Mouse (Mus musculus) gastrocnemius, adult 2 months (tissue): Measurements from ENCODE around the gene 4930442H23Rik. TPM values are rescaled to one million over a fixed set of nuclear protein-coding genes. Genes with fewer than 3 reads are reported as not detected.
"Not testable (repeated sequence)": the region's sequence is repeated elsewhere in the genome, so short reads cannot be mapped to it uniquely, and the experiment has no call there.

ENCODE experiments used
- DNase-seq: peaks from one replicate; pipeline ENCODE4 v3.0.0; 2022
- H3K27ac ChIP-seq: fragments of 200-600 bp; 2 replicates; pipeline ENCODE4 v1.8.1; 2022; ENCODE audit warnings: mild to moderate bottlenecking
- H3K4me3 ChIP-seq: fragments of 200-600 bp; 2 replicates; pipeline ENCODE4 v1.8.1; 2022; ENCODE audit warnings: mild to moderate bottlenecking, moderate library complexity
- CTCF ChIP-seq: fragments of 200-600 bp; IDR thresholded peaks from 2 replicates; pipeline ENCODE4 v1.8.1; 2022; ENCODE audit warnings: antibody characterized with exemption, mild to moderate bottlenecking, moderate library complexity
- intact Hi-C: fragments of 180-260 bp; cut with DNase I; formaldehyde crosslinking; loops from one replicate; pipeline ENCODE4 v1.15.1; 2025
- total RNA-seq, 2 experiments: library from RNA; stranded (reverse); gene quantifications; 2 replicates each; pipeline ENCODE4 v1.2.3; 2021

The 4930442H23Rik gene
- total RNA-seq, 2 experiments from 2014 or later = not detected

- H3K27ac ChIP-seq = peak overlapping the region; percentile 99
- H3K4me3 ChIP-seq = peak overlapping the region; percentile 86
- TF ChIP-seq CTCF = no peak
- DNase-seq = peak; percentile 90
- intact Hi-C loops = no loop called here
Observed at GRCm38 (mm10) chr10:81193991-81194774, 10.5 kb upstream of the 4930442H23Rik start.

- H3K4me3 ChIP-seq = peak overlapping the region; percentile 86
- peak; percentile 9; the same call in 1 of the 2 replicates for TF ChIP-seq CTCF
- peak; percentile 82 for DNase-seq
- H3K27ac ChIP-seq = peak overlapping the region; percentile 99
- intact Hi-C loops = no loop called here
Observed at GRCm38 (mm10) chr10:81192968-81193501, 9.4 kb upstream of the 4930442H23Rik start.

- peak overlapping the region; percentile 86 for H3K4me3 ChIP-seq
- intact Hi-C loops = no loop called here
- 0 out of 2 replicates have a peak, but pooled peaks have one; percentile 13 for TF ChIP-seq CTCF
- DNase-seq = peak; percentile 93
- H3K27ac ChIP-seq = peak overlapping the region; percentile 99
Observed at GRCm38 (mm10) chr10:81192270-81192967, 8.8 kb upstream of the 4930442H23Rik start.

GRCm38 (mm10) chr10:81191342-81191982 is 7.8 kb upstream of the 4930442H23Rik start:
- DNase-seq = peak; percentile 42
- Histone ChIP-seq H3K4me3 (peak overlapping the region; percentile 86), H3K27ac (peak overlapping the region; percentile 99)
- intact Hi-C loops = no loop called here
- TF ChIP-seq CTCF = no peak

- intact Hi-C loops = no loop called here
- TF ChIP-seq CTCF = peak; percentile 33; the same call in 1 of the 2 replicates
- DNase-seq = peak; percentile 40
- Histone ChIP-seq H3K4me3 (no peak overlapping the region; the same call in 1 of the 2 replicates), H3K27ac (peak overlapping the region; percentile 99)
Observed at GRCm38 (mm10) chr10:81190912-81191321, 7.3 kb upstream of the 4930442H23Rik start.

GRCm38 (mm10) chr10:81190236-81190911 is 6.7 kb upstream of the 4930442H23Rik start:
- intact Hi-C loops = no loop called here
- peak; percentile 63 for TF ChIP-seq CTCF
- H3K27ac ChIP-seq = peak overlapping the region; percentile 99; the same call in 1 of the 2 replicates
- H3K4me3 ChIP-seq = no peak overlapping the region
- peak; percentile 65 for DNase-seq

GRCm38 (mm10) chr10:81189821-81190220 is 6.2 kb upstream of the 4930442H23Rik start:
- intact Hi-C loops = no loop called here
- no peak for TF ChIP-seq CTCF
- H3K4me3 ChIP-seq = no peak overlapping the region
- no peak overlapping the region; the same call in 1 of the 2 replicates for H3K27ac ChIP-seq
- DNase-seq = no peak

GRCm38 (mm10) chr10:81187161-81187560 is 3.5 kb upstream of the 4930442H23Rik start:
- no peak for DNase-seq
- Histone ChIP-seq H3K27ac (no peak overlapping the region), H3K4me3 (no peak overlapping the region)
- intact Hi-C loops = no loop called here
- no peak for TF ChIP-seq CTCF

GRCm38 (mm10) chr10:81184765-81185164 is 1.1 kb upstream of the 4930442H23Rik start:
- no peak for TF ChIP-seq CTCF
- Histone ChIP-seq H3K27ac (peak overlapping the region; percentile 20; the same call in 1 of the 2 replicates), H3K4me3 (no peak overlapping the region)
- peak; percentile 19 for DNase-seq
- intact Hi-C loops = no loop called here

- peak; percentile 96 for DNase-seq
- no peak for TF ChIP-seq CTCF
- Histone ChIP-seq H3K27ac (peak within 1 kb of the TSS; percentile 89), H3K4me3 (peak within 1 kb of the TSS; percentile 81)
- intact Hi-C loops = no loop called here
Observed at GRCm38 (mm10) chr10:81182336-81183333, 1.0 kb downstream of the 4930442H23Rik start, which contains the start of gene Dapk3. Gene Dapk3 (plus strand): TSS chr10:81183005.

GRCm38 (mm10) chr10:81181860-81182259 is 1.8 kb downstream of the 4930442H23Rik start:
- Histone ChIP-seq H3K27ac (peak overlapping the region; percentile 74), H3K4me3 (peak overlapping the region; percentile 81)
- intact Hi-C loops = not testable (repeated sequence)
- DNase-seq = peak; percentile 46
